Mouse (Mus musculus): ENCODE results near the gene Rnase1. TPM values are rescaled to one million over a fixed set of nuclear protein-coding genes. Genes with fewer than 3 reads are reported as not detected.

Rnase1 gene
- polyA plus RNA-seq, 1 experiment from 2014 or later = 0.73 TPM

DNA sequence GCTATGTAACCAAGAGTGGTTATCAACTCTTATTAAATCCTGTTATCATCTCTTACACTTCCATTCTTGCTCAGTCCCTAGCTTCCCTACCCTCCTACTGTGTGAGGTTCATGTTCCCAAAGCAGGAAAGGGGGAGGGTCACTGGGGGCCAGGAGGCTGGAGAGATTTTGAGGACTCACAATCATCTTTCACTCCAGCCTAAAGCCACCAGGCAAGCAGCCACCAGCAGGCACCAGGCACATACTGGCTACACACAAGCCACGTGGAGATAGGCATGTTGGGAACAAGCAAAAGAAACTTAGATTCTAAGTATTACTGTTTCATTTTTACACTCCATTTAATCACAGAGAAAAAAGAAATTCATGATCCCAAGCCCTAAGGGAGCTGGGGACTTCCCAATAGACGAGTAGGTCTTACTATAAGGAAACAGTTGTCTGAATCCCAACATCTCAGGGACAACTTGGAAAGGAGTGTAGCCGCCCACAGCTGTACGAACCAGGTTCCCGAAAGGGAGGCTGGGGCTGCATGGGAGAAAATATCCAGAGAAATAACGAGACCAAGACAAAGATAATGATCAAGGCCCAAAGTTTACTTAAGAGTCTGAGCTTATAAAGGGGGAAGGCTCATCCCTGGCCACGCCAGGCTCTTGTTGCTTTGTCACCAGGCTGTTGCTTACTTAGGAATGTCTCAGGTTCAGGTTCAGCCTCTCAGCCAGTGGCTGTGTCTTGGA, 15.3 kb downstream of the Rnase1 start:
- 85% methylated on average over 7 of the region's 7 CpGs for WGBS
- Histone ChIP-seq H3K4me3 (no peak overlapping the region), H3K36me3 (no peaks in the 10 kb centered on the region), H3K27ac (replicated peaks) (no peak overlapping the region), H3K27me3 (no peaks in the 10 kb centered on the region), H3K9me3 (no peaks in the 10 kb centered on the region), H3K9ac (no peak overlapping the region), H3K4me2 (no peak overlapping the region), H3K4me1 (replicated peaks) (no peaks in the 10 kb centered on the region)
- ATAC-seq (ENCODE audit: low read depth) = no peak

DNA sequence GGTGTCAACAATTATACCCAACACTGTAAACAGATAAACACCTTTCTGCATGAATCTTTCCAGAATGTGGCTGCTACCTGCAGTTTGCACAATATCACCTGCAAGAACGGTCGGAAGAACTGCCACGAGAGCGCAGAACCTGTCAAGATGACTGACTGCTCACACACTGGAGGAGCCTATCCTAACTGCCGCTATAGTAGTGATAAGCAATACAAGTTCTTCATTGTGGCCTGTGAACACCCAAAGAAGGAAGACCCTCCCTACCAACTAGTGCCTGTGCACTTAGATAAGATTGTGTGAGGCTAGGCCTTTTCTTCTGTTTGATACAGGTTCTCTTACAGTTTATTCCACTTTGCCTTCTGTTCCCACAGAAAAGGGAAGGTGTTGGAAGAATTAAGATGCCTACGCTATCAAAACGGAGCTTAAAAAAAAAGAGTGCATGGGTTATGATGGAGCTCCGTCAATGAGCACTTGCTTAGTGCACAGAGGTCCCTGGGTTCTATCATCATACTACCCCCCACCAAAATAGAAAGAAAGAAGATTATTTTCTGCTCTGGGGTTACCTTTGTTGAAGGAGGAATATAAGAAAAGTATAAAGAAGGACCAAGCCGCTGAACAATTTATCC, 16.2 kb downstream of the Rnase1 start:
- Histone ChIP-seq H3K27me3 (no peaks in the 10 kb centered on the region), H3K27ac (replicated peaks) (no peak overlapping the region), H3K9ac (no peak overlapping the region), H3K9me3 (no peaks in the 10 kb centered on the region), H3K4me2 (no peak overlapping the region), H3K4me3 (no peak overlapping the region), H3K4me1 (replicated peaks) (no peaks in the 10 kb centered on the region), H3K36me3 (no peaks in the 10 kb centered on the region)
- no peak for ATAC-seq (ENCODE audit: low read depth)
- 88% methylated on average over 9 of the region's 9 CpGs for WGBS

DNA sequence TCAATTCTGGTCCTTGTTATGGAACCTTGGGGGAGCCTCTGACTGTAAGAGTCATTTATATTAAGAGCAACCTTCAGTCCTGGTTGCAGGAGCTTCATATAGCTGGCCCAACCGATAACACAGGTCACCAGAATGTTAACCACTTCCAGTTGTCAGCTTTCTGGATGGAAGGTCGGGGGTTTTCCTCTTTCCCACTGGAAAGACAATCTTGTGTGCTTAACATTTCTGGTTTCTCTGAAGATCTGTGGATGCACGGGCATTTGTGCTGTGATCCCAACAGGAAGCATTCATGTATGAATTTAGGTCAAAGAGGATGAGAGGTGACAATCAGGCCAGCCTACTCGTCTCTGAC, 17.0 kb downstream of the Rnase1 start:
- 0 out of 2 replicates have a peak, but pooled peaks cover 3% of the 10 kb centered on the region for H3K9me3 ChIP-seq
- WGBS = 83% methylated on average over 4 of the region's 4 CpGs
- no peak overlapping the region for H3K27ac ChIP-seq (replicated peaks)
- H3K4me1 ChIP-seq (replicated peaks) = no peaks in the 10 kb centered on the region
- no peak for ATAC-seq (ENCODE audit: low read depth)
- no peak overlapping the region for H3K4me2 ChIP-seq
- no peaks in the 10 kb centered on the region for H3K36me3 ChIP-seq
- H3K4me3 ChIP-seq = no peak overlapping the region
- H3K9ac ChIP-seq = no peak overlapping the region
- H3K27me3 ChIP-seq = no peaks in the 10 kb centered on the region

DNA sequence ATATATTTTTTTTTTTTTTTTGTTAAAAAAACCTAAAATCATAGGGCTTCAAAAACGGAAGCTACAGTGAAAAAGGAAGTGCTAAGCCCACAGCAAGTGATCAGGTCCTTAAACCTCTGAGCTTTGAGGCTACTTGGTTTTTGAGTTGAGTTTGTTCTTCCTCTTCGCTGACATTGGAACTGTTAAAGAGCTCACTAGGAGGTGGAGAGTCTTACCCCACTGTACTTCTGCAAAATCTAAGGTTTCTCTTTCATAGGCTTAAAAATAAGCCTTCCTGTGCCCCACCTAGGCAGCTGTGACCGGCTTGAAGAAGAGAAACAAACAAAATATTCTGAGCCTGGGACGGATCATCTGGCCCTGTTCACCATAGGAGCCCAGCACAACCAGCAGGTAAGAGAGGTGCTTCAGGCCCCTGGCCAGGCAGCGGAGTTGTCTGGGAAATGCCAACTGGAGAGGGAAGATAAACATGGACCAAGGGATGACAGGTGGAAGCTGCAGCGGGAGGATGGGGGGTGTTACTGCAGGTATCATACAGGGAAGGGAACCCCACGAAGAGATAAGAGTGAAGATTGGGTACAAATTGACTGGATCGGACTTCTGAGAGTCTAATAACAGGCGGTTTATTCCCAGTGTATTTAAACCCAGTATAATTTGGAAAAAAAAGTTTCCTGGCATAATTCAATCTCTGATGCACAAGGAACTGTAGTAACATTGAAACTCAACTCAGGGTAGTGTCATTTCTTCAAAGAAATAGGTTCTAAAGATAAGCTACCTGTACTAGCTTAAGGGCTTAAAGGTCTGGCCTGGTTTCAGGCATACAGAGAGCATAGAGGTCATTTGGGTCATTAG, 17.6 kb downstream of the Rnase1 start:
- H3K27me3 ChIP-seq = no peaks in the 10 kb centered on the region
- no peak overlapping the region for H3K4me2 ChIP-seq
- H3K36me3 ChIP-seq = no peaks in the 10 kb centered on the region
- H3K9me3 ChIP-seq = 0 out of 2 replicates have a peak, but pooled peaks cover 3% of the 10 kb centered on the region
- H3K27ac ChIP-seq (replicated peaks) = no peak overlapping the region
- ATAC-seq (ENCODE audit: low read depth) = no peak
- 88% methylated on average over 9 of the region's 9 CpGs for WGBS
- no peak overlapping the region for H3K9ac ChIP-seq
- H3K4me3 ChIP-seq = no peak overlapping the region
- H3K4me1 ChIP-seq (replicated peaks) = no peaks in the 10 kb centered on the region

DNA sequence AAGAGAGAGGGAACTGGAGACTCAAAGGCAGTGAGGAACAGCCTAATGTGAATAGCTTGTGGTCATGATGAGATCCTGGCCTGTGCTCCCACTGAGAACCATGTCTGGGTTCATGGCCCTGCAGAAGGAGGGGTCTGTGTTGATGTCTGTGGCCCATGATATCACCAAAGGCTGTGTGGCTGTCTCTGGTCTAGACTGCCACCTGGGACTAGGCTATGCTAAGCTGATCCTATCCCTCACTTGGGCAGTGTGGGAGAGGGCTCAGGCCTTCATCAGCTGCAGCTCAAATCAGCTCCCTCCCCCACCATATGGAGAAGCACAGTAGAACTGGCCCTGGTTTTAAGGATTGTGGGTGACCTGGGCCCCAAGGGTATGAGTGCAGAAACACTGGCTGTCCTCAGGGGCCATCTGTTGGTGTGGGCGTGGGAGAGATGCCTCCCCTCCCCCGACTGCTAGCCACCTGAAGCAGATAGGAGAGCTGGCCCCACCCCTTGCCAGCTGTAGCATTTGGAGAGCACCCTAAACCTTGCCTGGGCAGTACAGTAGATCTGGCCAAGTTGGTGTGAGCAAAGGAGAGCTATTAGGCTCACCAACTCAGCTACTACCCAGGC, 18.8 kb downstream of the Rnase1 start:
- no peak for ATAC-seq (ENCODE audit: low read depth)
- no peaks in the 10 kb centered on the region for H3K36me3 ChIP-seq

DNA sequence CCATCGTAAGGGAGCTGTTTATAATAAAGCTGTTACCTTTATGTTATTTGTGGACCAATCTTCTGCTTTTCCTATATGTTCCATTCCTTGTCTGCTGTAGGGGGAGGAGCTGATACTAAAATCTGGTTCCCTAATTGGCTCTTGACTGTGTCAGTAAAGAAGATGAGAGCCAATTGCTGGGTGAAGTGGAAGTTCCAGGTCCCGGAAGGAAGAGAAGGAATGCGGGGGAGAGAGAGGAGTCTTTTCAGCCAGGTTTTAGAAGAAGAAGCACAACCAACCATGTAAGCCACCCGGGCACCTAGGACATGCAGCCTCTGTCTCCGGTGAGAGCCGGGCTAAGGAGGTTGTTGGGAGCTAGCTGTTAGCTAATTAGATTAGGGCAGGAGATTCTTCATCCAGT, 20.9 kb downstream of the Rnase1 start:
- Histone ChIP-seq H3K4me3 (no peak overlapping the region), H3K4me2 (no peak overlapping the region), H3K9me3 (0 out of 2 replicates have a peak, but pooled peaks cover 3% of the 10 kb centered on the region), H3K9ac (no peak overlapping the region), H3K27ac (replicated peaks) (no peak overlapping the region), H3K27me3 (no peaks in the 10 kb centered on the region), H3K4me1 (replicated peaks) (no peaks in the 10 kb centered on the region), H3K36me3 (no peaks in the 10 kb centered on the region)
- no peak for ATAC-seq (ENCODE audit: low read depth)
- 82% methylated on average over 6 of the region's 6 CpGs for WGBS

More for the DNA sequence above, 18.8 kb downstream of the Rnase1 start:
- Histone ChIP-seq H3K9ac (no peak overlapping the region), H3K4me1 (replicated peaks) (no peaks in the 10 kb centered on the region), H3K4me3 (no peak overlapping the region), H3K27ac (replicated peaks) (no peak overlapping the region), H3K27me3 (no peaks in the 10 kb centered on the region), H3K9me3 (0 out of 2 replicates have a peak, but pooled peaks cover 3% of the 10 kb centered on the region), H3K4me2 (no peak overlapping the region)
- WGBS = 56% methylated on average over 2 of the region's 2 CpGs

DNA sequence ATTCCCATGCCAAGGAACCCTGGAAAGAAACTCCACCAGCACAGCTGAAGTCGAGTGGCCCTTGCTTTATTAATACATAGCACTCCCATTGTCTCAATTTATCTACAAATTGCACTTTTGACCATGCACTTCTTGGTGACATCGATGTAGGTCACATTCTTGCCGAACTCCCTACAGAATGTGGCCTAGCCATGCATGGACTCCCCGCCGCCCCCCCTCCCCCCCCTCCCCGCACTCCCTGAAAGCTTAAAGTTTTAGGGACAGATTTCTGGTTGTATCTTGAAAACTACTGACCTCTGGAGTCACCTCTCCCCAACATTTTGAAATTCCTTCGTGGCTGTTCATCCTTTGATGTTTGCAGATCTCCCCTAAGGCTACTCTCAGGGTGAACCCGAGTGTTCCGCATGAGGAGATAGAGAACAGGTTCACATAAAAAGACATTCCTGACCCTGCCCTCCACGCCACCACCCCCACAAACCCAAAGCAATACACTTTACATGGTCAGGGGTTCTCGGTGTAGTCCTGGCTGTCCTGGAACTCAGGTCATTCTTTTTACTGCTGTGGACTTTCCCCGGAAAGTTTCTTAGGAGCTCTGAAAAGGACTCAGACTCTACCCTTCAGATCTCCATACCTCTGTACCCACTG, 32.5 kb downstream of the Rnase1 start, which contains the start of gene Eddm3b:
Gene Eddm3b (plus strand): TSS at position 511 of the 645 bp plus-strand sequence.
- Histone ChIP-seq H3K9me3 (peaks cover 3% of the 10 kb centered on the region; the same call in 1 of the 2 replicates), H3K27me3 (no peaks in the 10 kb centered on the region), H3K27ac (replicated peaks) (no peak within 1 kb of the TSS), H3K4me3 (no peak within 1 kb of the TSS), H3K4me1 (replicated peaks) (no peaks in the 10 kb centered on the region), H3K9ac (no peak within 1 kb of the TSS), H3K4me2 (no peak within 1 kb of the TSS), H3K36me3 (no peaks in the 10 kb centered on the region)
- 53% methylated on average over 12 of the region's 12 CpGs for whole genome bisulfite sequencing
- no peak for ATAC-seq (ENCODE audit: low read depth)

DNA sequence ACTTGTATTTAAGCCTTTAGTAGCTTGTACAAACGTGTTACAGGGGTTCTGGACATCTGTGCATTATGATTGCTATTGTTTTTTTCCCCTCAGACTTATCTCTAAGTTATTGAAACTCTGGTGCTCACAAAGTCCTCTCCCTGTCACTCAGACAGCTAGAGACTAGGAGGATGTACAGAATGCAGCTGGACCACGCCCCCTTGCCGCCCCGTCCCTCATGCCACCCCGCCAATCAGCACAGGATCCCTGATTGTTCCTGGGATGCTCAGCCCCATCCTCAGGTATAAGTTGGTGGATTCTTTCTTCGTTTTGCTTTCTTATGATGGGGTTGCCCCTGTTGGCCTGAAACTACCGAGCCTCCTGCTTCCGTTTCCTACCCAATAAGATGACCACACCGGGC, 33.1 kb downstream of the Rnase1 start:
- no peak overlapping the region for H3K4me3 ChIP-seq
- ATAC-seq (ENCODE audit: low read depth) = no peak
- H3K4me1 ChIP-seq (replicated peaks) = no peaks in the 10 kb centered on the region
- 0 out of 2 replicates have a peak, but pooled peaks cover under 1% of the 10 kb centered on the region for H3K9me3 ChIP-seq
- no peak overlapping the region for H3K9ac ChIP-seq
- H3K36me3 ChIP-seq = no peaks in the 10 kb centered on the region
- no peaks in the 10 kb centered on the region for H3K27me3 ChIP-seq
- 41% methylated on average over 9 of the region's 9 CpGs for WGBS
- no peak overlapping the region for H3K27ac ChIP-seq (replicated peaks)
- H3K4me2 ChIP-seq = no peak overlapping the region

DNA sequence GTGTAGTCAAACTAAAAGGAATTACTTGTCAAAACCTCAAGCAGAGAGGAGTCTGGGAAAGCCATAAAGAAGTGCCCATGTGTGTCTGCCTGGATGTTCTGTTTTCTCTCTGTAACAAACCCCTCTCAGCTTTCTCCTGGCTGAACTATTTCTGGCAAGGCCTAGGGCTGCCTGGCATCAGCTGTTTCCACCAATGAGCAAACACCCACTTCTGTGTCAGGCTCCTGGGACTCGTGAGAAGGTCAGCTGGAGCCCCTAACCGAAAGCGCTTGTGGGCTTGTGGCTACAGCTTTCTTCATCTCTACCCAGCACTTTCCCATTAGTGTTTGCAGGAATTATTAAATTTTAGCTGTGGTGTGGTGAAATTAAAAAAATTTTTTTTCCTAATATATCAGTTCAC, 34.6 kb downstream of the Rnase1 start:
- H3K4me1 ChIP-seq (replicated peaks) = no peaks in the 10 kb centered on the region
- no peaks in the 10 kb centered on the region for H3K36me3 ChIP-seq
- H3K9ac ChIP-seq = no peak overlapping the region
- no peak for ATAC-seq (ENCODE audit: low read depth)
- H3K4me2 ChIP-seq = no peak overlapping the region
- H3K27me3 ChIP-seq = no peaks in the 10 kb centered on the region
- no peak overlapping the region for H3K4me3 ChIP-seq
- WGBS = 67% methylated on average over 3 of the region's 3 CpGs
- no peaks in the 10 kb centered on the region for H3K9me3 ChIP-seq
- no peak overlapping the region for H3K27ac ChIP-seq (replicated peaks)

DNA sequence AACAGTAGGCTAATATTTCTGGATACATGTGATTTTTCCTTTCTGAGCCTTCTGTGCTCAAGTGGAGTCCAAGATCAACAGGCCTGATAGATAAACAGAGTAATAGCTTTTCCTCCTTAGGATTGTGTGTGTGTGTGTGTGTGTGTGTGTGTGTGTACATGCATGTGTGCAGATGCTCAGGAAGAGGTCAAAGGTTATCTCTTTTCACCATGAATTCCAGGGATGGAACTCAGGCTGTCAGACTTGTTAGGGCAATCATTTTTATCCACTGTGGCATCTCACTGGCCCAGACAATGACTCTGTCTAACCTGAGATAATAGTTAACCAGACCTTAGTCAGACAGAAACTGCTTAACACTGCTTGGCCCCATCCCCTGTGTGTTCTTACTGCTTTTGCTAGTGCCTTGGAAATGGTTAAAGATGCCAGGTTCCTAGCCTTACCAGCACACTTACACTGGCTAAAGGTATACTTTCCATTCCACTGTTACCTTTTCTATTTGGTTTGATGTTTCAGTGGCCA, 40.1 kb downstream of the Rnase1 start:
- Histone ChIP-seq H3K36me3 (no peaks in the 10 kb centered on the region), H3K4me1 (replicated peaks) (no peaks in the 10 kb centered on the region), H3K4me2 (no peak overlapping the region), H3K9me3 (no peaks in the 10 kb centered on the region), H3K4me3 (no peak overlapping the region), H3K9ac (no peak overlapping the region), H3K27ac (replicated peaks) (no peak overlapping the region), H3K27me3 (no peaks in the 10 kb centered on the region)
- ATAC-seq (ENCODE audit: low read depth) = no peak

DNA sequence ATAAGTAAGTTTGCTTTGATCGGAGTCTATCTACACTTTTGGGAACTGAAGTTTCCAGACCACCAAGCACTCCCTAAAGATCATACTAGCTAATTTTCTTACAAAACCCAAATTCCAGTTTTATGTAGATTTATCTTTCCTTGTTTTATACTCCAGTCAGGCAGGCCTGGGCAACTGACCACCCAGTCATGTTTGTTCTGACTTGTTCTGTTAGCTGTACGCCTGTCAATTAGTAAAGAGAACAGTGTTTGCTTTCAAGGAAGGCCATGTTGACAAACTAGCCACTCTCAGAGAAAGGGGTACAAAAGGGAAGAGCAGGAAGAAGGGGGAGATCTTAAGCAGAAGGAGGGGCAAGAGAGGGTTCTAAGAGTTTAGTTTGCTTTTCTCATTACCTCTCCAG, 42.2 kb downstream of the Rnase1 start:
- H3K36me3 ChIP-seq = no peaks in the 10 kb centered on the region
- no peak for ATAC-seq (ENCODE audit: low read depth)
- WGBS = 88% methylated on average over 2 of the region's 2 CpGs
- H3K9me3 ChIP-seq = no peaks in the 10 kb centered on the region
- no peak overlapping the region for H3K27ac ChIP-seq (replicated peaks)
- H3K4me1 ChIP-seq (replicated peaks) = no peaks in the 10 kb centered on the region
- no peak overlapping the region for H3K9ac ChIP-seq
- no peak overlapping the region for H3K4me2 ChIP-seq
- H3K4me3 ChIP-seq = no peak overlapping the region
- H3K27me3 ChIP-seq = no peaks in the 10 kb centered on the region

Measured in neural tube, embryonic 13.5 days (tissue).